Mouse (Mus musculus) hindbrain, postnatal 0 days (tissue): Measurements from ENCODE around the gene Gid8. TPM values are rescaled to one million over a fixed set of nuclear protein-coding genes. Genes with fewer than 3 reads are reported as not detected.
A peak's percentile ranks its signal among the peaks of the same experiment; 100 is the strongest.

ENCODE experiments used
- ATAC-seq: fragments of 200-750 bp; cut with Nextera tagmentation; 2 replicates; pipeline ENCODE4 v1.8.0; 2017; ENCODE audit warnings: mild to moderate bottlenecking, moderate TSS enrichment, moderate library complexity
- DNase-seq: peaks from one replicate; pipeline ENCODE4 v3.0.0-alpha.2; 2015; ENCODE audit warnings: low spot score
- H3K27ac ChIP-seq: fragments of 300-500 bp; sonication (generic); 2 replicates; pipeline ENCODE4 v1.5.1; 2014; ENCODE audit warnings: mild to moderate bottlenecking
- H3K27me3 ChIP-seq: fragments of 300-500 bp; sonication (generic); 2 replicates; pipeline ENCODE4 v1.6.1; 2014; ENCODE audit warnings: low read length, mixed read lengths; ENCODE audit not compliant: insufficient read depth
- H3K36me3 ChIP-seq: fragments of 300-500 bp; sonication (generic); 2 replicates; pipeline ENCODE4 v1.6.1; 2014; ENCODE audit warnings: low read length, mixed read lengths; ENCODE audit not compliant: insufficient read depth
- H3K4me1 ChIP-seq: fragments of 300-500 bp; sonication (generic); 2 replicates; pipeline ENCODE4 v1.6.1; 2014; ENCODE audit warnings: antibody characterized with exemption, low read length, mixed read lengths; ENCODE audit not compliant: insufficient read depth
- H3K4me2 ChIP-seq: fragments of 300-500 bp; sonication (generic); 2 replicates; pipeline ENCODE4 v1.6.1; 2014; ENCODE audit warnings: low read depth, mild to moderate bottlenecking, low read length, moderate library complexity, mixed read lengths
- H3K4me3 ChIP-seq: fragments of 300-500 bp; sonication (generic); 2 replicates; pipeline ENCODE4 v1.5.1; 2014; ENCODE audit warnings: low read length
- H3K9ac ChIP-seq: fragments of 300-500 bp; sonication (generic); replicated peaks from 2 replicates; pipeline ENCODE4 v1.6.1; 2014; ENCODE audit warnings: mild to moderate bottlenecking, low read length, moderate library complexity, mixed read lengths
- H3K9me3 ChIP-seq: fragments of 300-500 bp; sonication (generic); 2 replicates; pipeline ENCODE4 v1.6.1; 2016; ENCODE audit warnings: low read length, mixed read lengths
- CTCF ChIP-seq: IDR thresholded peaks from 2 replicates; pipeline ENCODE4 v1.5.1; 2016; ENCODE audit warnings: antibody characterized with exemption, control low read depth, low read depth
- WGBS: fragments of 180-500 bp; shearing (Covaris S2); extraction: QIAGEN DNeasy Blood & Tissue Kit; methylation state at CpG from one replicate; pipeline ENCODE4 v1.1.7; 2014; 5-methylcytosine and 5-hydroxymethylcytosine counted together
- polyA plus RNA-seq: library from polyadenylated mRNA; unstranded; fragments of >200 nt; fragmentation: Nextera tagmentation; extraction: Ambion mirVana; gene quantifications from 2 replicates; pipeline ENCODE4 v1.2.1, GENCODE M21; 2015
- total RNA-seq: library from RNA; depleted of rRNA; stranded (reverse); fragments of >200 nt; gene quantifications from 2 replicates; pipeline ENCODE4 v1.2.3, GENCODE M21; 2014

The Gid8 gene
- total and polyA plus RNA-seq, 2 experiments from 2014 or later: 45.5 to 51.1 TPM

GRCm38 (mm10) chr2:180743321-180743720, 33.4 kb downstream of the Gid8 start:
- Histone ChIP-seq H3K27ac (no peak overlapping the region), H3K36me3 (no peaks in the 10 kb centered on the region), H3K27me3 (no peaks in the 10 kb centered on the region), H3K9me3 (no peaks in the 10 kb centered on the region), H3K9ac (no peak overlapping the region), H3K4me2 (no peak overlapping the region), H3K4me3 (no peak overlapping the region), H3K4me1 (no peaks in the 10 kb centered on the region)
- ATAC-seq: no peak
- 89% methylated on average over 2 of the region's 2 CpGs for WGBS
- TF ChIP-seq CTCF: no peak
- no peak for DNase-seq

- Histone ChIP-seq H3K36me3 (no peaks in the 10 kb centered on the region), H3K9ac (no peak overlapping the region), H3K4me3 (no peak overlapping the region), H3K4me1 (no peaks in the 10 kb centered on the region), H3K4me2 (no peak overlapping the region), H3K27ac (no peak overlapping the region), H3K9me3 (no peaks in the 10 kb centered on the region), H3K27me3 (no peaks in the 10 kb centered on the region)
- ATAC-seq (peak; percentile 88), DNase-seq (peak; percentile 91)
- 33% methylated on average over 17 of the region's 17 CpGs for WGBS
- peak; percentile 100 for TF ChIP-seq CTCF
These were observed 35.5 kb downstream of the Gid8 start for GRCm38 (mm10) chr2:180745248-180745927.

- no peak for TF ChIP-seq CTCF
- no peaks in the 10 kb centered on the region for H3K36me3 ChIP-seq
- no peak overlapping the region for H3K4me3 ChIP-seq
- 20% methylated on average over 5 of the region's 5 CpGs for WGBS
- no peaks in the 10 kb centered on the region for H3K27me3 ChIP-seq
- ATAC-seq (no peak), DNase-seq (peak; percentile 22)
- H3K9ac ChIP-seq: no peak overlapping the region
- no peaks in the 10 kb centered on the region for H3K4me1 ChIP-seq
- no peaks in the 10 kb centered on the region for H3K9me3 ChIP-seq
- H3K4me2 ChIP-seq: no peak overlapping the region
- no peak overlapping the region for H3K27ac ChIP-seq
These were observed 36.8 kb downstream of the Gid8 start for GRCm38 (mm10) chr2:180746569-180747192.

- 59% methylated on average over 5 of the region's 5 CpGs for WGBS
- no peak for TF ChIP-seq CTCF
- Histone ChIP-seq H3K4me1 (no peaks in the 10 kb centered on the region), H3K27ac (no peak overlapping the region), H3K4me3 (no peak overlapping the region), H3K27me3 (no peaks in the 10 kb centered on the region), H3K4me2 (no peak overlapping the region), H3K9ac (no peak overlapping the region), H3K9me3 (no peaks in the 10 kb centered on the region), H3K36me3 (no peaks in the 10 kb centered on the region)
- ATAC-seq (no peak), DNase-seq (no peak)
These were observed 39.0 kb downstream of the Gid8 start for GRCm38 (mm10) chr2:180748904-180749303.

- H3K9me3 ChIP-seq: no peaks in the 10 kb centered on the region
- H3K4me3 ChIP-seq: no peak overlapping the region
- WGBS: 55% methylated on average over 5 of the region's 5 CpGs
- H3K36me3 ChIP-seq: no peaks in the 10 kb centered on the region
- no peak for ATAC-seq
- peak; percentile 34 for DNase-seq
- H3K9ac ChIP-seq: no peak overlapping the region
- no peak overlapping the region for H3K4me2 ChIP-seq
- H3K27me3 ChIP-seq: no peaks in the 10 kb centered on the region
- peaks cover 5% of the 10 kb centered on the region for H3K4me1 ChIP-seq
- H3K27ac ChIP-seq: no peak overlapping the region
- no peak for TF ChIP-seq CTCF
These were observed 45.2 kb downstream of the Gid8 start for GRCm38 (mm10) chr2:180754976-180755688.

GRCm38 (mm10) chr2:180755896-180756295, 46.0 kb downstream of the Gid8 start:
- Histone ChIP-seq H3K36me3 (no peaks in the 10 kb centered on the region), H3K27ac (no peak overlapping the region), H3K4me3 (no peak overlapping the region), H3K9me3 (no peaks in the 10 kb centered on the region), H3K27me3 (no peaks in the 10 kb centered on the region), H3K4me1 (peaks cover 5% of the 10 kb centered on the region), H3K4me2 (no peak overlapping the region), H3K9ac (no peak overlapping the region)
- ATAC-seq: peak; percentile 33; the same call in 1 of the 2 replicates
- TF ChIP-seq CTCF: no peak
- WGBS: 16% methylated on average over 8 of the region's 8 CpGs
- peak; percentile 53 for DNase-seq
